Mouse (Mus musculus) heart, adult 18-20 months (tissue): ENCODE data around the gene Wdr59. TPM values are rescaled to one million over a fixed set of nuclear protein-coding genes. Genes with fewer than 3 reads are reported as not detected.

Source experiments
- microRNA-seq, 2 experiments: library from miRNA; unstranded; fragments of <30 nt; microRNA quantifications; one replicate each; pipeline ENCODE4 v1.2.0; 2022
- total RNA-seq, 2 experiments: library from RNA; stranded (reverse); gene quantifications; 2 replicates each; pipeline ENCODE4 v1.2.3; 2021

The Wdr59 gene
- total RNA-seq, 2 experiments from 2014 or later, result 7.1 to 7.8 TPM

Small RNA genes lying within 50 kb of the gene (microRNA-seq; reads per million reads assigned to microRNA genes)
- gene Mir1957b, result 0 reads per million in 2 experiments

Other genes with a start within 250 kb of the Wdr59 start
- gene Rfwd3, start 221.9 kb downstream of the Wdr59 start, total RNA-seq, result 10 to 100 TPM; 15.4 to 18.0 TPM
- gene Mlkl, start 183.9 kb downstream of the Wdr59 start, total RNA-seq, result 1 to 10 TPM; 2.7 to 3.2 TPM
- gene Fa2h, start 128.3 kb downstream of the Wdr59 start, total RNA-seq, result under 1 TPM in 1 of 2 experiments, not detected in 1; 0.21 TPM
- gene Znrf1, start 14.0 kb upstream of the Wdr59 start, total RNA-seq, result 10 to 100 TPM; 52.5 to 66.6 TPM
- gene Ldhd, start 108.3 kb upstream of the Wdr59 start, total RNA-seq, result 10 to 100 TPM; 49.2 to 51.1 TPM
- 1 to 10 TPM; 6.5 to 7.4 TPM for gene Zfp1, start 121.3 kb upstream of the Wdr59 start, total RNA-seq
- gene Ctrb1, start 168.9 kb upstream of the Wdr59 start, total RNA-seq, result not detected
- gene Bcar1, start 221.7 kb upstream of the Wdr59 start, total RNA-seq, result 10 to 100 TPM; 18.9 to 19.1 TPM